Mouse (Mus musculus): ENCODE measurements around the gene Cdca7.

Gene Cdca7

GRCm38 (mm10) chr2:72493039-72493438 is 17.1 kb downstream of the Cdca7 start:
- DNase-seq: no peak

DNA sequence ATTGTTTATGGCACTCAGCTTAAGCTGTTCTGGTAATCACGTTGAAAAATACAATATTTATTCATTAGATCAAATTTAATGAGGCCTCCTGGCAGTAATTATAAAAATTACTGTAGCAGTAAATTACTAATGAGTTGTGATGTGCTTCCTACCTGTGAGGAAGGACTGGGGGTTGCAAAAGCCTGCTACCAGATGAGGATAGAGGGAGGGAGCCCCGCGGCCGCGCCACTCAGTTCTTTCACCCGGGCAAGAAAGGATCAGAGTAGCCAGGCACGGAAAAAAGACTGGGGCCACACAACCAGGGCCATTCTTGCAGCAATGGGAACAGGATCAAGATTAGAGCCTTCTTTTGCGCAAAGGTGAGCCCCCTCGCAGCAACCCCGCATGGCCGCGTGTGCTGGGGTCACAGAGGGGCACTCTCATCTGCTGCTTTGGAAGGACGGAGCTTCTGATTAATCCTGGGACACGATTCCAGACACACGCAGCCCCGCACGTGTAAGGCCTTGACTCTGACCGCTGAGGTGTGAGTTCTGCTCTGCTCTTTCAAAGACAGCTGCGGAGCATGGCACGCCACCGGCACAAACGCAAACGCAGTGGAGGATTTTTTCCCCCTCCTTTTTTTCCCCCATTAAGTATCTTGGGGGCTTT is 23.2 kb downstream of the Cdca7 start:
- DNase-seq: no peak

- DNase-seq: no peak
Measured at GRCm38 (mm10) chr2:72499782-72500411, 23.9 kb downstream of the Cdca7 start.

DNA sequence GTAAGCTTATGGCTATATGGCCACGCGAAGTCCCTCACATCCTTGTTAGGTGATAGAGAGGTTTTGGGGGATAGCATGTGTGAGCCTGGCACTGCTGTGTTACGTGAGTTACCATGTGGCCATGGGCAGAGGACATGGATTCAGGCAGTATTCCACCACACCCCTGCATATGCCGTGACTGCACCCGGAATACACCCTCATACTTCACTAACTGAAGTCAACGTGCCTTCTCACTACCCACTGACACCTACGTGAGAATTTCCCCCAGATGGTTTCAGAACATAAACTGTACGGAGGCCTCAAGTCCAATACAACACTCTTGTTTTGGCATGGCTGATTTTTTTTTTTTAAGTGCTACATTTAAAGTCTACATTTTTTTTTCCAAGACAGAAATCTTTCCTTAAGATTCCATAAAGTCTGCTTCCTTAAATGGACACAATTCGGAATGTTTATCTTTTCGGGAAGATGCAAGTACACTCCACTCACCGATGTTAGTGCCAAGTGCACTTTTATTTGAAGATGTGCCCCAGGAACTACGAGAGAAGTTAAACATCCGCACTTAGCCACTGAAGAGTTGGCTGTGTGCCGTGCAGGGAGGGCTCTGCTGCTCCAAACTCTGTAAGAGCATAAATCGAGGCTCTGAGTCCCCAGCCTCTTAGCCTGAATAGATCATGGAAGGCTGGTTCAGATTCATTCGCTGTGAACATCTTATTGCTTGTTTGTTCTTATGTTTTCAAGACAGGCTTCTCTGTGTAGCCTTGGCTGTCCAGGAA is 26.3 kb downstream of the Cdca7 start:
- peak; percentile 30 for DNase-seq

DNA sequence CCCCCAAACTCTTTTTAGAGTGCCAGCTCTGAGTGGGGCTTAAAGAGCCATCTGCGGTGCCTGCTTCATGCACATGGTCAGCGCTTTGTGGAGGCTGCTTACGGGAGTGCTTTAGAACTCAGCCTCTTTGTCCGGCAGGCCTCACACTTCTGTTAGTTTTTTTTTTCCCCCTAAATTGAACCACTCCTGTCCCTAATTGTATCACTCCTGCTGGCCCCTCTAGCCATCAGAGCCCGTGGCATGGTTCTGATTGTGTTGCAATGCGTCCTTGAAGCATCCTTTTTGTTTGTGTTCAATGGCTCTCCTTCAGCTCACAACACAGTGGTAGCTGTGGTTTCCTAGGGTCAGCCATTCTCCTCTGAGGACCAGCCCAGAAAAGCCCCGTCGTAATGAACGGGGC is 27.7 kb downstream of the Cdca7 start:
- DNase-seq: no peak

- DNase-seq: no peak
Measured at GRCm38 (mm10) chr2:72507855-72508635, 32.1 kb downstream of the Cdca7 start.

DNA sequence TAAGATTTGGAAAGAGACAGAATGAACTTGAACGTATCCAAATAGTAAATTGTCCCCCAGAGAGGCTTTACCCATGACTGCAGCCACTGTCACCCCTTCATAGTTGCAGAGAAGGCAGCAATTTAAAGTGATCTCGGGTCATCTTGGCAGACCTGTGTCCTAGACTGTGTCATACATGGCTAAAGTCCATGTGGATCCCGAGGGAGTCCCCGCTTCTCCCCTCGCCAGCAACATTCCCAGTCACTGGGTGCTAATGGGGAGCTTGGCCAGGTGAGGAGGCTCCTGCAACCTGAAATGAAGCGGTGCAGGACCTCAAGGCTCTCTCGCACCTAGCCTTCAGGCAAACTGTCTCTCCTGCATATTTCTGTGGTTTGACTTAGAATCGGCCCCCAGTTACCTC is 32.9 kb downstream of the Cdca7 start:
- no peak for DNase-seq

DNA sequence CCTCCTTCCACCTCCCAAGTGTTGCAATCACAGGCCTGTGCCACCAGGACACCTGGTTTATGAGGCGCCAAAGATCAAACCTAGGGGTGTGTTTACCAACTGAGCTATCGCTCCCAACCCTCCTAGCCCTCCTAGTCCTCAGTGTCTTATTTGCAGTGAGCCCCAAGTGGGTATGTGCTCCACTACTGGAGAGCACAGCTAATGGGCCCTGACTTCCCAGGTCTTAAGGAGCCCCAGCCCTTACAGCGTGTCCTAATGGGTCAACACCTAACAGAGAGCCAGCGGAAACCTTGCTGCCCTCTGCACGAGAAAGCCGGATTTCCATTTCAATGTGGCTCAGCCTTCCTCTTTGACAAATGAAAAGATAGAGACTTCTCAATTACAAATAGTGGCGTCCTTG is 39.6 kb downstream of the Cdca7 start:
- DNase-seq: no peak

GRCm38 (mm10) chr2:72515971-72516719 is 40.2 kb downstream of the Cdca7 start:
- peak; percentile 90 for DNase-seq

GRCm38 (mm10) chr2:72516720-72517089 is 40.7 kb downstream of the Cdca7 start:
- DNase-seq: no peak

- DNase-seq: peak; percentile 24
Measured at GRCm38 (mm10) chr2:72524022-72524421, 48.1 kb downstream of the Cdca7 start.

GRCm38 (mm10) chr2:72525556-72525955 is 49.6 kb downstream of the Cdca7 start:
- no peak for DNase-seq

- DNase-seq: no peak
Measured at GRCm38 (mm10) chr2:72529026-72529357, 53.0 kb downstream of the Cdca7 start.

DNA sequence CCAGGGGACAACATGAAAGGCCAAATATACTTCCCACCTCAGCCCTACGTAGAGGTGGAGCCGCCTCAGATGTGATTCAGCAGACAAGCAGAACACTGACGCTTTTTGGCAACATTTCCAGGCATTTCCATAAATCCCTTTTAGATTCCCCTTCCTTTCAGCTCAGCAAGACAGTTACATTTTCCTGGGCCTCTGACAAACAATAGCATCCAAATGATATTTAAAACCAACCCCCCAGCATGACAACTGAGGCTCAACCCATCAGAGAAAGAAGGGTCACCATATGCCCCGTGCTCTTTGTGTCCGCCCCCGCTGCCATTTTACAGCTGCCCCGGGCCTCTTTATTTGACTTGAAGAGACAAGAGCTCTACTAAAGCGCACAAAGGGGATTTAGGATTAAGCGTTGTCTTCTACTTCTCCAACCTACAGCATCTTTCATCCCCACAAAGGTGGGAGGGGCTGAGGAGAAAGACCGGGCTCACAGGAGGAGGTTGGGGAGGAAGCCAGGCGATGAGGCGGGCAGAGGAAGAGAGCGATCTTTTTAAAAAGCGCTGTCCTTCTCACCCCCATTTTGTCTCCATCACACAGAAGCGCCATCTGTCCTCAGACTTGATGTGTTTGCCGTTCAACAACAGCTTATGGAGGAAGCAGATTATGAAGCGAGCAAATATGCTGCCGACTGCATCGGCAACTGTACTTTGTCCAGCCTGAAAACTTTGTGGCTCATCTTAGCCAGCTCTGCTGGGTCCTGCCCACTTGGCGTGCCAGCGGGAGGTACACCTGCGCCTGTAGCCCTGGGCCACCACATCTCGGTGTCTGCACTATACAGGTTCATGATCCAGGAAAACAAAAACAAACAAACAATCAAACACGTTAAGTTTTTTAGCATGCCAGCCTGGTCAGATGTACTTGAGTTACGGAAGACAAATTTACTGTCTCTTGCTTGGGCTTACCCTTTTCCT is 53.7 kb downstream of the Cdca7 start:
- DNase-seq: no peak

DNA sequence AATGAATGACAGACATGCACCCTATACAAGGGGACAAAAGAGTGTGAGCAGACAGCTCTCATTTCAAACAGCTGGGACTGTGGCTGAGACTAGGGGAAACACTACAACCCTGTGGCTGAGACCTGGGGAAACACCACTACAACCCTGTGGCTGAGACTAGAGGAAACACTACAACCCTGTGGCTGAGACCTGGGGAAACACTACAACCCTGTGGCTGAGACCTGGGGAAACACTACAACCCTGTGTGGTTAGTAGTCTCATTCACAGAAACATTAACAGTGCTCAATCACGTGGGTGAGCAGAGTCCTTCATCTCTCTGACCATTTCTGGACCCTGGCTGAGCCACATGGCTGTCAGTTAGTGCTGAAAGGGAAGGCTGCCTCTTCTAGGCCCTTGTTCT is 59.9 kb downstream of the Cdca7 start:
- DNase-seq: no peak

Measured in kidney, postnatal 10 days (tissue).